Mouse (Mus musculus) myocyte (in vitro differentiated cells): ENCODE results near the gene Camta1.

Source experiments
- CEBPB ChIP-seq: IDR thresholded peaks from 2 replicates; pipeline ENCODE4 v1.6.1; 2011; ENCODE audit warnings: mild to moderate bottlenecking, moderate library complexity; ENCODE audit not compliant: poor library complexity, insufficient read depth, severe bottlenecking
- E2F4 ChIP-seq: IDR thresholded peaks from one replicate; pipeline ENCODE4 v1.6.1; 2011; ENCODE audit warnings: mild to moderate bottlenecking, control low read depth, moderate library complexity; ENCODE audit not compliant: insufficient read depth
- MAX ChIP-seq: IDR thresholded peaks from one replicate; pipeline ENCODE4 v1.6.1; 2011; ENCODE audit warnings: low read depth, mild to moderate bottlenecking, control low read depth
- MYOD1 ChIP-seq, 3 experiments: IDR thresholded peaks; one replicate each; pipeline ENCODE4 v1.6.1; 2011; ENCODE audit warnings: control low read depth in 2 of 3, low read depth in 2 of 3, mild to moderate bottlenecking in 2 of 3, moderate library complexity in 1 of 3; ENCODE audit not compliant: insufficient read length in 2 of 3, control insufficient read depth in 1 of 3
- MYOG ChIP-seq, 3 experiments: IDR thresholded peaks; one replicate each; pipeline ENCODE4 v1.6.1; 2011; ENCODE audit warnings: control low read depth in 2 of 3, low read depth in 2 of 3, mild to moderate bottlenecking in 2 of 3; ENCODE audit not compliant: insufficient read length in 2 of 3, control insufficient read depth in 1 of 3, insufficient read depth in 1 of 3
- POLR2A ChIP-seq: IDR thresholded peaks from one replicate; pipeline ENCODE4 v1.6.1; 2011; ENCODE audit warnings: low read depth, mild to moderate bottlenecking, control low read depth, moderate library complexity; ENCODE audit not compliant: insufficient read length
- POLR2AphosphoS2 ChIP-seq: IDR thresholded peaks from one replicate; pipeline ENCODE4 v1.6.1; 2011; ENCODE audit warnings: low read depth, control low read depth; ENCODE audit not compliant: insufficient read length
- REST ChIP-seq: IDR thresholded peaks from one replicate; pipeline ENCODE4 v1.6.1; 2011; ENCODE audit warnings: mild to moderate bottlenecking, control low read depth, moderate library complexity; ENCODE audit not compliant: insufficient read depth, insufficient read length
- SRF ChIP-seq: IDR thresholded peaks from one replicate; pipeline ENCODE4 v1.6.1; 2011; ENCODE audit warnings: low read depth; ENCODE audit not compliant: control insufficient read depth, insufficient read length
- TCF12 ChIP-seq: IDR thresholded peaks from one replicate; pipeline ENCODE4 v1.6.1; 2011; ENCODE audit warnings: mild to moderate bottlenecking, control low read depth; ENCODE audit not compliant: poor library complexity, insufficient read depth, severe bottlenecking
- TCF3 ChIP-seq: IDR thresholded peaks from one replicate; pipeline ENCODE4 v1.6.1; 2011; ENCODE audit warnings: low read depth, control low read depth; ENCODE audit not compliant: insufficient read length
- USF1 ChIP-seq: IDR thresholded peaks from one replicate; pipeline ENCODE4 v1.6.1; 2011; ENCODE audit warnings: low read depth, mild to moderate bottlenecking, control low read depth, moderate library complexity

DNA sequence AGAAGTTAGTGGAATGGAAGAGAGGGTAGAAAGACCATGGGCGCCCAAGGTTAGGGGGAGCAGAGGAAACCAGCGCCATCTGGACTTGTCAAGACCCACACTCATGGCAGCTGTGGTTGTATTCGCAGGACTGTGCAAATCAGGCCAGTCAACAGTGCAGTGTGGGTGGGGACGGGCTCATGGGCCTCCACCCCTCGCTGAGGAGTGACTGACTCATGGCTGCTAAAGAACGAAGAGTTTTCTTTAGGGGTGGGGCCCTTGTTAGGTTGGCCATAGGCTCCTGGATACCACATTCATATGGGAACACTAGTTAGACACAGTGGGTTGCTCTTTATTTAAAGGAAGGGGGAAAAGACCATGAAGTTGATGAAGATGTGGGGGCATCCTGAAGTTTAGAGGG lies 383.7 kb downstream of the Camta1 start:
- no peak for TF ChIP-seq POLR2A
- TF ChIP-seq POLR2AphosphoS2 = no peak
- TF ChIP-seq MAX = no peak
- no peak for TF ChIP-seq E2F4
- no peak for TF ChIP-seq USF1
- TF ChIP-seq TCF3 = no peak
- TF ChIP-seq SRF = no peak
- TF ChIP-seq TCF12 = no peak
- TF ChIP-seq CEBPB = no peak
- TF ChIP-seq MYOD1 (IDR thresholded peaks at IDR 0.05; ENCODE audit: control insufficient read depth in 1 of 3, insufficient read length in 2 of 3, low read depth in 2 of 3) = no peak
- no peak for TF ChIP-seq REST
- no peak for TF ChIP-seq MYOG (IDR thresholded peaks at IDR 0.05; ENCODE audit: control insufficient read depth in 1 of 3, insufficient read depth in 1 of 3, insufficient read length in 2 of 3, low read depth in 2 of 3)
